Mouse (Mus musculus): Measurements from ENCODE around the gene Nudt8. TPM values are rescaled to one million over a fixed set of nuclear protein-coding genes. Genes with fewer than 3 reads are reported as not detected.

Gene Nudt8
- polyA plus RNA-seq, 1 experiment from 2014 or later, result 14.0 TPM

GRCm38 (mm10) chr19:4014802-4015201, 14.4 kb downstream of the Nudt8 start:
- no peak overlapping the region for H3K4me2 ChIP-seq
- H3K4me3 ChIP-seq (ENCODE audit: low read depth, low read length), result no peak overlapping the region
- no peaks in the 10 kb centered on the region for H3K9me3 ChIP-seq (ENCODE audit: control insufficient read depth, low read length)
- peaks cover 8% of the 10 kb centered on the region; the same call in 1 of the 2 replicates for H3K4me1 ChIP-seq (ENCODE audit: control insufficient read depth, insufficient read depth, low read length)
- H3K27me3 ChIP-seq (ENCODE audit: control insufficient read depth, insufficient read depth, low read length), result no peaks in the 10 kb centered on the region
- H3K9ac ChIP-seq (ENCODE audit: low read length), result no peak overlapping the region
- DNase-seq (ENCODE audit: low spot score, missing footprints) (no peak), ATAC-seq (ENCODE audit: low FRiP score) (no peak)
- H3K36me3 ChIP-seq (ENCODE audit: control insufficient read depth, insufficient read depth, low read length), result 0 out of 2 replicates have a peak, but pooled peaks cover 3% of the 10 kb centered on the region
- no peak overlapping the region for H3K27ac ChIP-seq (ENCODE audit: low read depth, low read length)

- DNase-seq (ENCODE audit: low spot score, missing footprints) (no peak), ATAC-seq (ENCODE audit: low FRiP score) (no peak)
- no peak overlapping the region for H3K4me2 ChIP-seq
- no peak overlapping the region for H3K9ac ChIP-seq (ENCODE audit: low read length)
- no peak overlapping the region for H3K4me3 ChIP-seq (ENCODE audit: low read depth, low read length)
- WGBS, result 62% methylated on average over 5 of the region's 5 CpGs
- peaks cover 8% of the 10 kb centered on the region; the same call in 1 of the 2 replicates for H3K4me1 ChIP-seq (ENCODE audit: control insufficient read depth, insufficient read depth, low read length)
- 0 out of 2 replicates have a peak, but pooled peaks cover 3% of the 10 kb centered on the region for H3K36me3 ChIP-seq (ENCODE audit: control insufficient read depth, insufficient read depth, low read length)
- H3K27ac ChIP-seq (ENCODE audit: low read depth, low read length), result no peak overlapping the region
- H3K9me3 ChIP-seq (ENCODE audit: control insufficient read depth, low read length), result no peaks in the 10 kb centered on the region
- H3K27me3 ChIP-seq (ENCODE audit: control insufficient read depth, insufficient read depth, low read length), result no peaks in the 10 kb centered on the region
These were observed 15.3 kb downstream of the Nudt8 start for GRCm38 (mm10) chr19:4015635-4016034.

GRCm38 (mm10) chr19:4017921-4018587, 17.7 kb downstream of the Nudt8 start:
- DNase-seq (ENCODE audit: low spot score, missing footprints), result peak; percentile 69

GRCm38 (mm10) chr19:4018743-4019583, 18.6 kb downstream of the Nudt8 start:
- 0 out of 2 replicates have a peak, but pooled peaks have one; percentile 52 for ATAC-seq (ENCODE audit: low FRiP score)
- WGBS, result 37% methylated on average over 18 of the region's 18 CpGs

More at GRCm38 (mm10) chr19:4017921-4018587, 17.7 kb downstream of the Nudt8 start:
- H3K4me3 ChIP-seq (ENCODE audit: low read depth, low read length), result no peak overlapping the region
- H3K4me1 ChIP-seq (ENCODE audit: control insufficient read depth, insufficient read depth, low read length), result 0 out of 2 replicates have a peak, but pooled peaks cover under 1% of the 10 kb centered on the region
- ATAC-seq (ENCODE audit: low FRiP score), result no peak
- no peak overlapping the region for H3K9ac ChIP-seq (ENCODE audit: low read length)
- no peaks in the 10 kb centered on the region for H3K36me3 ChIP-seq (ENCODE audit: control insufficient read depth, insufficient read depth, low read length)
- H3K9me3 ChIP-seq (ENCODE audit: control insufficient read depth, low read length), result no peaks in the 10 kb centered on the region
- H3K27me3 ChIP-seq (ENCODE audit: control insufficient read depth, insufficient read depth, low read length), result no peaks in the 10 kb centered on the region
- 60% methylated on average over 10 of the region's 10 CpGs for WGBS
- no peak overlapping the region for H3K27ac ChIP-seq (ENCODE audit: low read depth, low read length)
- no peak overlapping the region for H3K4me2 ChIP-seq

GRCm38 (mm10) chr19:4023185-4023584, 22.8 kb downstream of the Nudt8 start:
- H3K27ac ChIP-seq (ENCODE audit: low read depth, low read length), result no peak overlapping the region
- ATAC-seq (ENCODE audit: low FRiP score) (no peak), DNase-seq (ENCODE audit: low spot score, missing footprints) (no peak)
- no peak overlapping the region for H3K4me3 ChIP-seq (ENCODE audit: low read depth, low read length)
- H3K9ac ChIP-seq (ENCODE audit: low read length), result no peak overlapping the region
- no peaks in the 10 kb centered on the region for H3K36me3 ChIP-seq (ENCODE audit: control insufficient read depth, insufficient read depth, low read length)
- no peaks in the 10 kb centered on the region for H3K9me3 ChIP-seq (ENCODE audit: control insufficient read depth, low read length)
- H3K4me1 ChIP-seq (ENCODE audit: control insufficient read depth, insufficient read depth, low read length), result no peaks in the 10 kb centered on the region
- no peaks in the 10 kb centered on the region for H3K27me3 ChIP-seq (ENCODE audit: control insufficient read depth, insufficient read depth, low read length)
- WGBS, result 86% methylated on average over 7 of the region's 7 CpGs
- H3K4me2 ChIP-seq, result no peak overlapping the region

More at GRCm38 (mm10) chr19:4018743-4019583, 18.6 kb downstream of the Nudt8 start:
- Histone ChIP-seq H3K36me3 (ENCODE audit: control insufficient read depth, insufficient read depth, low read length) (no peaks in the 10 kb centered on the region), H3K4me1 (ENCODE audit: control insufficient read depth, insufficient read depth, low read length) (no peaks in the 10 kb centered on the region), H3K9me3 (ENCODE audit: control insufficient read depth, low read length) (no peaks in the 10 kb centered on the region), H3K4me3 (ENCODE audit: low read depth, low read length) (no peak overlapping the region), H3K4me2 (no peak overlapping the region), H3K27ac (ENCODE audit: low read depth, low read length) (no peak overlapping the region), H3K9ac (ENCODE audit: low read length) (no peak overlapping the region), H3K27me3 (ENCODE audit: control insufficient read depth, insufficient read depth, low read length) (no peaks in the 10 kb centered on the region)
- DNase-seq (ENCODE audit: low spot score, missing footprints), result peak; percentile 92

- H3K27ac ChIP-seq (ENCODE audit: low read depth, low read length), result no peak overlapping the region
- H3K4me2 ChIP-seq, result no peak overlapping the region
- no peaks in the 10 kb centered on the region for H3K36me3 ChIP-seq (ENCODE audit: control insufficient read depth, insufficient read depth, low read length)
- H3K4me3 ChIP-seq (ENCODE audit: low read depth, low read length), result no peak overlapping the region
- H3K27me3 ChIP-seq (ENCODE audit: control insufficient read depth, insufficient read depth, low read length), result no peaks in the 10 kb centered on the region
- H3K9me3 ChIP-seq (ENCODE audit: control insufficient read depth, low read length), result no peaks in the 10 kb centered on the region
- H3K9ac ChIP-seq (ENCODE audit: low read length), result no peak overlapping the region
- DNase-seq (ENCODE audit: low spot score, missing footprints) (peak; percentile 17), ATAC-seq (ENCODE audit: low FRiP score) (no peak)
- H3K4me1 ChIP-seq (ENCODE audit: control insufficient read depth, insufficient read depth, low read length), result no peaks in the 10 kb centered on the region
These were observed 27.2 kb downstream of the Nudt8 start for GRCm38 (mm10) chr19:4027576-4027975.

GRCm38 (mm10) chr19:4032668-4033067, 32.3 kb downstream of the Nudt8 start:
- H3K4me2 ChIP-seq, result no peak overlapping the region
- H3K9me3 ChIP-seq (ENCODE audit: control insufficient read depth, low read length), result no peaks in the 10 kb centered on the region
- H3K27me3 ChIP-seq (ENCODE audit: control insufficient read depth, insufficient read depth, low read length), result no peaks in the 10 kb centered on the region
- 55% methylated on average over 7 of the region's 7 CpGs for WGBS
- ATAC-seq (ENCODE audit: low FRiP score), result no peak
- H3K27ac ChIP-seq (ENCODE audit: low read depth, low read length), result no peak overlapping the region
- H3K4me3 ChIP-seq (ENCODE audit: low read depth, low read length), result no peak overlapping the region
- peaks cover 5% of the 10 kb centered on the region; the same call in 1 of the 2 replicates for H3K4me1 ChIP-seq (ENCODE audit: control insufficient read depth, insufficient read depth, low read length)
- no peak for DNase-seq (ENCODE audit: low spot score, missing footprints)
- no peaks in the 10 kb centered on the region for H3K36me3 ChIP-seq (ENCODE audit: control insufficient read depth, insufficient read depth, low read length)
- no peak overlapping the region for H3K9ac ChIP-seq (ENCODE audit: low read length)

GRCm38 (mm10) chr19:4033298-4033697, 32.9 kb downstream of the Nudt8 start:
- Histone ChIP-seq H3K36me3 (ENCODE audit: control insufficient read depth, insufficient read depth, low read length) (no peaks in the 10 kb centered on the region), H3K4me3 (ENCODE audit: low read depth, low read length) (no peak overlapping the region), H3K9me3 (ENCODE audit: control insufficient read depth, low read length) (no peaks in the 10 kb centered on the region), H3K27ac (ENCODE audit: low read depth, low read length) (no peak overlapping the region), H3K4me1 (ENCODE audit: control insufficient read depth, insufficient read depth, low read length) (peaks cover 9% of the 10 kb centered on the region; the same call in 1 of the 2 replicates), H3K9ac (ENCODE audit: low read length) (no peak overlapping the region), H3K4me2 (no peak overlapping the region), H3K27me3 (ENCODE audit: control insufficient read depth, insufficient read depth, low read length) (no peaks in the 10 kb centered on the region)
- DNase-seq (ENCODE audit: low spot score, missing footprints) (no peak), ATAC-seq (ENCODE audit: low FRiP score) (no peak)
- WGBS, result 83% methylated on average over 3 of the region's 3 CpGs

- H3K27me3 ChIP-seq (ENCODE audit: control insufficient read depth, insufficient read depth, low read length), result no peaks in the 10 kb centered on the region
- peak; percentile 17 for DNase-seq (ENCODE audit: low spot score, missing footprints)
- no peaks in the 10 kb centered on the region for H3K36me3 ChIP-seq (ENCODE audit: control insufficient read depth, insufficient read depth, low read length)
- H3K4me3 ChIP-seq (ENCODE audit: low read depth, low read length), result no peak overlapping the region
- H3K9me3 ChIP-seq (ENCODE audit: control insufficient read depth, low read length), result no peaks in the 10 kb centered on the region
- WGBS, result 54% methylated on average over 5 of the region's 5 CpGs
- H3K4me2 ChIP-seq, result no peak overlapping the region
- peaks cover 9% of the 10 kb centered on the region; the same call in 1 of the 2 replicates for H3K4me1 ChIP-seq (ENCODE audit: control insufficient read depth, insufficient read depth, low read length)
- ATAC-seq (ENCODE audit: low FRiP score), result no peak
- no peak overlapping the region for H3K27ac ChIP-seq (ENCODE audit: low read depth, low read length)
- no peak overlapping the region for H3K9ac ChIP-seq (ENCODE audit: low read length)
These were observed 33.4 kb downstream of the Nudt8 start for GRCm38 (mm10) chr19:4033742-4034141.

Measured in midbrain, embryonic 11.5 days (tissue).